Mouse (Mus musculus): Measurements from ENCODE around the gene Chil5. TPM values are rescaled to one million over a fixed set of nuclear protein-coding genes. Genes with fewer than 3 reads are reported as not detected.

The Chil5 gene
- total RNA-seq, 2 experiments from 2014 or later, result not detected

Other genes with a start within 250 kb of the Chil5 start
- 10 to 100 TPM; 74.1 to 94.9 TPM for gene Rap1a, start 231.5 kb downstream of the Chil5 start, total RNA-seq (2021)
- not detected for gene Adora3, start 162.0 kb downstream of the Chil5 start, total RNA-seq (2021)
- gene Tmigd3, start 161.9 kb downstream of the Chil5 start, total RNA-seq (2021), result not detected
- gene I830077J02Rik, start 100.2 kb downstream of the Chil5 start, total RNA-seq (2021), result under 1 TPM; 0.07 to 0.34 TPM
- 10 to 100 TPM; 26.3 to 29.4 TPM for gene Wdr77, start 73.4 kb downstream of the Chil5 start, total RNA-seq (2021)
- 100 to 1,000 TPM; 591 to 642 TPM for gene Atp5f1, start 72.7 kb downstream of the Chil5 start, total RNA-seq (2021)
- gene Ovgp1, start 59.1 kb downstream of the Chil5 start, total RNA-seq (2021), result under 1 TPM; 0.68 to 0.85 TPM
- gene Pifo, start 18.2 kb downstream of the Chil5 start, total RNA-seq (2021), result not detected
- under 1 TPM; 0.14 to 0.36 TPM for gene Chia1, start 80.4 kb upstream of the Chil5 start, total RNA-seq (2021)
- gene Chil3, start 134.8 kb upstream of the Chil5 start, total RNA-seq (2021), result not detected
- not detected for gene Chil4, start 186.7 kb upstream of the Chil5 start, total RNA-seq (2021)